Mouse (Mus musculus) heart, postnatal 0 days (tissue): ENCODE measurements around the gene Vamp5. TPM values are rescaled to one million over a fixed set of nuclear protein-coding genes. Genes with fewer than 3 reads are reported as not detected.
A peak's percentile ranks its signal among the peaks of the same experiment; 100 is the strongest.

Experiments used
- ATAC-seq: fragments of 200-750 bp; cut with Nextera tagmentation; 2 replicates; pipeline ENCODE4 v1.8.0; 2017; ENCODE audit warnings: low read depth, moderate number of reproducible peaks, moderate library complexity; ENCODE audit not compliant: insufficient read depth
- DNase-seq: peaks from one replicate; pipeline ENCODE4 v3.0.0-alpha.2; 2016; ENCODE audit warnings: low spot score
- H3K27ac ChIP-seq: fragments of 300-500 bp; sonication (generic); 2 replicates; pipeline ENCODE4 v1.5.1; 2014; ENCODE audit warnings: low read depth, mild to moderate bottlenecking
- H3K27me3 ChIP-seq: fragments of 300-500 bp; sonication (generic); 2 replicates; pipeline ENCODE4 v1.6.1; 2014; ENCODE audit warnings: low read length, mixed read lengths; ENCODE audit not compliant: control insufficient read depth, insufficient read depth
- H3K36me3 ChIP-seq: fragments of 300-500 bp; sonication (generic); replicated peaks from 2 replicates; pipeline ENCODE4 v1.6.1; 2014; ENCODE audit warnings: low read length, mixed read lengths; ENCODE audit not compliant: control insufficient read depth, insufficient read depth
- H3K4me1 ChIP-seq: fragments of 300-500 bp; sonication (generic); 2 replicates; pipeline ENCODE4 v1.6.1; 2014; ENCODE audit warnings: antibody characterized with exemption; ENCODE audit not compliant: control insufficient read depth, insufficient read depth
- H3K4me2 ChIP-seq: fragments of 300-500 bp; sonication (generic); 2 replicates; pipeline ENCODE4 v1.6.1; 2014; ENCODE audit warnings: low read depth, mild to moderate bottlenecking, low read length, moderate library complexity
- H3K4me3 ChIP-seq: fragments of 300-500 bp; sonication (generic); 2 replicates; pipeline ENCODE4 v1.5.1; 2014; ENCODE audit warnings: low read depth, low read length
- H3K9ac ChIP-seq: fragments of 300-500 bp; sonication (generic); replicated peaks from 2 replicates; pipeline ENCODE4 v1.6.1; 2014; ENCODE audit warnings: low read depth, low read length, mixed read lengths
- H3K9me3 ChIP-seq: fragments of 300-500 bp; sonication (generic); replicated peaks from 2 replicates; pipeline ENCODE4 v1.6.1; 2016; ENCODE audit warnings: low read length; ENCODE audit not compliant: control insufficient read depth
- CTCF ChIP-seq: IDR thresholded peaks from 2 replicates; pipeline ENCODE4 v1.5.1; 2016; ENCODE audit warnings: antibody characterized with exemption, control low read depth, low read depth
- EP300 ChIP-seq: IDR thresholded peaks from 2 replicates; pipeline ENCODE4 v1.6.1; 2016; ENCODE audit warnings: antibody characterized with exemption, low read depth
- WGBS: fragments of 180-500 bp; shearing (Covaris S2); extraction: QIAGEN DNeasy Blood & Tissue Kit; methylation state at CpG from one replicate; pipeline ENCODE4 v1.1.7; 2014; 5-methylcytosine and 5-hydroxymethylcytosine counted together
- polyA plus RNA-seq: library from polyadenylated mRNA; unstranded; fragments of >200 nt; fragmentation: Nextera tagmentation; extraction: Ambion mirVana; gene quantifications from 2 replicates; pipeline ENCODE4 v1.2.1, GENCODE M21; 2015
- total RNA-seq: library from RNA; depleted of rRNA; stranded (reverse); fragments of >200 nt; gene quantifications from 2 replicates; pipeline ENCODE4 v1.2.3, GENCODE M21; 2014; ENCODE audit warnings: low replicate concordance

Vamp5 gene
- total and polyA plus RNA-seq, 2 experiments from 2014 or later = 19.5 to 49.0 TPM

- H3K27me3 ChIP-seq = no peaks in the 10 kb centered on the region
- H3K4me2 ChIP-seq = no peak overlapping the region
- ATAC-seq (no peak), DNase-seq (no peak)
- 66% methylated on average over 2 of the region's 2 CpGs for WGBS
- peaks cover 44% of the 10 kb centered on the region for H3K36me3 ChIP-seq
- no peak overlapping the region for H3K27ac ChIP-seq
- no peak overlapping the region for H3K9ac ChIP-seq
- TF ChIP-seq CTCF = no peak
- no peak for TF ChIP-seq EP300
- H3K4me1 ChIP-seq = peaks cover 16% of the 10 kb centered on the region; the same call in 1 of the 2 replicates
- H3K4me3 ChIP-seq = no peak overlapping the region
- H3K9me3 ChIP-seq = no peaks in the 10 kb centered on the region
Observed at GRCm38 (mm10) chr6:72340481-72340880, 39.8 kb downstream of the Vamp5 start.

DNA sequence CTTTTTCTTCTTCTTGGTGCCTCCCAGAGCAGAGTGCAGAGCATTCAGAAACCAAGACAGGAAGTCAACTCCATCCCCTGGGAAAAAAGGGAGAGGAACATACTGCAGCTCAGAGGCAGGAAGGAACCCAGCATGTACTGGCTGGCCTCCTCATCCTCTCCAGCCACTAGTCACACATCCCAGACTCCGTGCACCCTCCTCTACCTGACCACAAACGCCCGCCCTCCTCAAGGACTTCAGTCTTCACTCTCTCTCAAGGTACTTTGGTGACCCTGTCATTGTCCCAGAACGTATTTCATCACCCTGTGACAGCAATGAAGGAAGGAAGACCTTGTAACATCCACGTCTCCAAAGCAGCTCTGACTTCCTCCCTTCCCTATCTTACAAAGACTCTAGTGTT, 47.2 kb downstream of the Vamp5 start:
- DNase-seq (no peak), ATAC-seq (peak; percentile 64)
- Histone ChIP-seq H3K36me3 (peaks cover 76% of the 10 kb centered on the region), H3K4me2 (no peak overlapping the region), H3K27me3 (no peaks in the 10 kb centered on the region), H3K9ac (no peak overlapping the region), H3K4me1 (0 out of 2 replicates have a peak, but pooled peaks cover 4% of the 10 kb centered on the region), H3K4me3 (no peak overlapping the region), H3K9me3 (no peaks in the 10 kb centered on the region), H3K27ac (peak overlapping the region; percentile 57)
- TF ChIP-seq EP300 (0 out of 2 replicates have a peak, but pooled peaks have one; percentile 9), CTCF (no peak)
- 47% methylated on average over 5 of the region's 5 CpGs for WGBS

GRCm38 (mm10) chr6:72330133-72330532, 50.1 kb downstream of the Vamp5 start:
- Histone ChIP-seq H3K27me3 (no peaks in the 10 kb centered on the region), H3K4me1 (0 out of 2 replicates have a peak, but pooled peaks cover 4% of the 10 kb centered on the region), H3K27ac (no peak overlapping the region), H3K9me3 (no peaks in the 10 kb centered on the region), H3K4me3 (no peak overlapping the region), H3K4me2 (no peak overlapping the region), H3K36me3 (peaks cover 73% of the 10 kb centered on the region), H3K9ac (no peak overlapping the region)
- DNase-seq (no peak), ATAC-seq (no peak)
- WGBS = 94% methylated on average over 4 of the region's 4 CpGs
- TF ChIP-seq EP300 (no peak), CTCF (no peak)

DNA sequence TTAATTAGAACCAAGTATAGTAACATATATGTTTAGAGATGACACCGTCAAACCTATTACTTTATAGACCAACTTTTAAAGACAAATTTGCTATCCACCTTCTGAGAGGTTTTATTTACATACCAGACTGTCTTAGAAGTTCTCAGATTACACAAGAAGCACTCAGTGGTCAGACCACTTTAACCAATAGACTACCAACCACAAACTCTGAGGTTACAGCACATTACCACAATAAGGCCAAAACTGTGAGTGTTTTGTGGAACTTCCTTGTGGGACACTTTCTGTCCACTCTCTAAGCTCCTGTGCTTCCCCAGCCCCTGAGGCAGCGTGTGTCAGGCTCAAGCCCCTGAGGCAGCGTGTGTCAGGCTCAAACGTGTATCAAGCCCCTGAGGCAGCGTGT, 51.2 kb downstream of the Vamp5 start:
- TF ChIP-seq CTCF = no peak
- no peak for TF ChIP-seq EP300
- H3K27ac ChIP-seq = no peak overlapping the region
- no peak overlapping the region for H3K4me3 ChIP-seq
- no peak overlapping the region for H3K4me2 ChIP-seq
- no peaks in the 10 kb centered on the region for H3K27me3 ChIP-seq
- H3K36me3 ChIP-seq = peaks cover 78% of the 10 kb centered on the region
- DNase-seq (no peak), ATAC-seq (no peak)
- no peak overlapping the region for H3K9ac ChIP-seq
- WGBS = 92% methylated on average over 5 of the region's 5 CpGs
- H3K4me1 ChIP-seq = 0 out of 2 replicates have a peak, but pooled peaks cover 4% of the 10 kb centered on the region
- H3K9me3 ChIP-seq = no peaks in the 10 kb centered on the region

DNA sequence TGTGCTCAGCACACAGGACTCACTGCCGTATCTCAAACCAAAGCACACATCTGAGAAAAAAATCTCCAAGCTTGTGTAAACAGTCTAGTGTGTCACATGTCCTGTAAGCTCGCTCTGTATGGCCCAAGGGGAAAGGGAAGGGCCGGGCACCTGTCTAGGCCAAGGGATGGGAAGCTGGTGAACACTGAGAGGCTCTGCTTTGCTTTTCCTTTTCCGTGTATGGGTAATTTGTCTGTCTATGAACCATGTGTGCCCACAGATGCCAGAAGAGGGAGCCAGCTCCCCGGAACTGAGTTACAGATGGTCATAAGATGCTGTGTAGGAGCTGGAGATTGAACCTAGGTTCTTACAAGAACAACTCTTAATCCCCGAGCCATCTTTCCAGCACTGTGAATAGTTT, 54.0 kb downstream of the Vamp5 start:
- TF ChIP-seq CTCF (peak; percentile 47), EP300 (no peak)
- H3K36me3 ChIP-seq = peaks cover 86% of the 10 kb centered on the region
- WGBS = 74% methylated on average over 6 of the region's 6 CpGs

More for the DNA sequence above, 54.0 kb downstream of the Vamp5 start:
- DNase-seq (no peak), ATAC-seq (no peak)
- H3K9ac ChIP-seq = no peak overlapping the region
- no peak overlapping the region for H3K27ac ChIP-seq
- no peak overlapping the region for H3K4me2 ChIP-seq
- no peaks in the 10 kb centered on the region for H3K4me1 ChIP-seq
- H3K4me3 ChIP-seq = no peak overlapping the region
- H3K27me3 ChIP-seq = no peaks in the 10 kb centered on the region
- H3K9me3 ChIP-seq = no peaks in the 10 kb centered on the region
